Mouse (Mus musculus) hindbrain, embryonic 11.5 days (tissue): ENCODE measurements around the gene Spsb4. TPM values are rescaled to one million over a fixed set of nuclear protein-coding genes. Genes with fewer than 3 reads are reported as not detected.
A peak's percentile ranks its signal among the peaks of the same experiment; 100 is the strongest.
"Not testable (repeated sequence)": the region's sequence is repeated elsewhere in the genome, so short reads cannot be mapped to it uniquely, and the experiment has no call there.

Experiments used
- ATAC-seq: fragments of 200-750 bp; cut with Nextera tagmentation; 2 replicates; pipeline ENCODE4 v1.8.0; 2017; ENCODE audit warnings: mild to moderate bottlenecking, moderate TSS enrichment, moderate library complexity; ENCODE audit not compliant: low FRiP score
- DNase-seq: peaks from one replicate; pipeline ENCODE4 v3.0.0-alpha.2; 2015; ENCODE audit warnings: low spot score
- H3K27ac ChIP-seq: fragments of 300-500 bp; sonication (generic); 2 replicates; pipeline ENCODE4 v1.5.1; 2014; ENCODE audit warnings: mild to moderate bottlenecking, low read depth, low read length
- H3K27me3 ChIP-seq: fragments of 300-500 bp; sonication (generic); 2 replicates; pipeline ENCODE4 v1.6.1; 2014; ENCODE audit warnings: mild to moderate bottlenecking, low read length, moderate library complexity, mixed read lengths; ENCODE audit not compliant: control insufficient read depth, insufficient read depth
- H3K36me3 ChIP-seq: fragments of 300-500 bp; sonication (generic); 2 replicates; pipeline ENCODE4 v1.6.1; 2014; ENCODE audit warnings: mild to moderate bottlenecking, low read length, moderate library complexity, mixed read lengths; ENCODE audit not compliant: control insufficient read depth, insufficient read depth
- H3K4me1 ChIP-seq: fragments of 300-500 bp; sonication (generic); replicated peaks from 2 replicates; pipeline ENCODE4 v1.6.1; 2014; ENCODE audit warnings: low read length, mixed read lengths; ENCODE audit not compliant: control insufficient read depth, insufficient read depth
- H3K4me2 ChIP-seq: fragments of 300-500 bp; sonication (generic); replicated peaks from 2 replicates; pipeline ENCODE4 v1.6.1; 2014; ENCODE audit warnings: mild to moderate bottlenecking, low read depth, low read length
- H3K4me3 ChIP-seq: fragments of 300-500 bp; sonication (generic); 2 replicates; pipeline ENCODE4 v1.5.1; 2014; ENCODE audit warnings: low read depth, low read length
- H3K9ac ChIP-seq: fragments of 300-500 bp; sonication (generic); 2 replicates; pipeline ENCODE4 v1.6.1; 2014; ENCODE audit warnings: low read depth, low read length
- H3K9me3 ChIP-seq: fragments of 300-500 bp; sonication (generic); 2 replicates; pipeline ENCODE4 v1.6.1; 2016; ENCODE audit warnings: low read length; ENCODE audit not compliant: control insufficient read depth
- WGBS: fragments of 180-500 bp; shearing (Covaris S2); extraction: QIAGEN DNeasy Blood & Tissue Kit; methylation state at CpG from one replicate; pipeline ENCODE4 v1.1.7; 2014; 5-methylcytosine and 5-hydroxymethylcytosine counted together
- polyA plus RNA-seq: library from polyadenylated mRNA; unstranded; fragments of >200 nt; fragmentation: Nextera tagmentation; extraction: Ambion mirVana; gene quantifications from 2 replicates; pipeline ENCODE4 v1.2.1, GENCODE M21; 2014

Spsb4 gene
- polyA plus RNA-seq, 1 experiment from 2014 or later = 85.4 TPM

DNA sequence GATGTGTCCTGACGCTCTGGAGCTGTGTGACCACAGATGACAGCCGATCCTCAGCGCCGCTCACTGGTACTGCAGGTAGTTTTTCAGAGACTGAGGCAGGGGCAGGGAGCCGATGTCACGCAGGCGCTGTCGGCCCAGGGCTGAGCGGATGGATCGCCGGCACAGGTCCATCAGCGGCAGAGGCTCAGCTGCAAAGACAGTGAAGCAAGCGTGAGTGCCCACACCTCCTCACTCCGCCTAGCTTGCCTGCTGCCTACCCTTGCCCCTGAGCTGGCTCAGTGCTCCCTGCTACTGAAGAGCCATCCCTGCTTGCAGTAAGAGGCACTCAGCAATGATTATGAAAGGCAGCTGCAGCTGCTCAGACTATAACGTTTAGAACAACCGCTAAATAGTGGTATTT lies 74.1 kb downstream of the Spsb4 start:
- Histone ChIP-seq H3K27me3 (no peaks in the 10 kb centered on the region), H3K27ac (no peak overlapping the region), H3K4me2 (no peak overlapping the region), H3K36me3 (peaks cover 8% of the 10 kb centered on the region; the same call in 1 of the 2 replicates), H3K4me3 (no peak overlapping the region), H3K9me3 (no peaks in the 10 kb centered on the region), H3K4me1 (no peaks in the 10 kb centered on the region), H3K9ac (no peak overlapping the region)
- DNase-seq (no peak), ATAC-seq (0 out of 2 replicates have a peak, but pooled peaks have one; percentile 10)
- 78% methylated on average over 16 of the region's 16 CpGs for WGBS

DNA sequence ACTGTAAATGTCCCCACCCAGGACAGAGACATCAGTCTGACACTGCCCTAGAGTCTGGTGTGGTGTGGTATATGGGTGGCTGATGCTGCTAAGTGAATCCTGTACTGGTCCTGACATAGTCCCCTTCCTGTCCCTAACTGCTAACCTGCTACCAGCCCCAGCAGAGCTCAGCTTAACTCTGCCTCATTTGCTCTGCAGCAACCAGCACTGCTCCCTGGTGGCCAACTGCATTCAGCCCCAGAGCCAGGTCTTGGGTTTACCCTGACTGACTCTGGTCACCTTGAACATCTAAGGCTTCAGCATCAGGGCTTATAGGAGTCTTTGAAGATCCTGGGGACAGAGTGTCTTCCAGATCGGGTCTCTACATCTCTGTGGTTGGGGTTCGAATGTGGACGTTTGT lies 75.7 kb downstream of the Spsb4 start:
- Histone ChIP-seq H3K27ac (no peak overlapping the region), H3K9ac (no peak overlapping the region), H3K4me2 (no peak overlapping the region), H3K9me3 (no peaks in the 10 kb centered on the region), H3K27me3 (no peaks in the 10 kb centered on the region), H3K36me3 (peaks cover 8% of the 10 kb centered on the region), H3K4me3 (no peak overlapping the region), H3K4me1 (no peaks in the 10 kb centered on the region)
- DNase-seq (no peak), ATAC-seq (no peak)
- 92% methylated on average over 3 of the region's 3 CpGs for WGBS

DNA sequence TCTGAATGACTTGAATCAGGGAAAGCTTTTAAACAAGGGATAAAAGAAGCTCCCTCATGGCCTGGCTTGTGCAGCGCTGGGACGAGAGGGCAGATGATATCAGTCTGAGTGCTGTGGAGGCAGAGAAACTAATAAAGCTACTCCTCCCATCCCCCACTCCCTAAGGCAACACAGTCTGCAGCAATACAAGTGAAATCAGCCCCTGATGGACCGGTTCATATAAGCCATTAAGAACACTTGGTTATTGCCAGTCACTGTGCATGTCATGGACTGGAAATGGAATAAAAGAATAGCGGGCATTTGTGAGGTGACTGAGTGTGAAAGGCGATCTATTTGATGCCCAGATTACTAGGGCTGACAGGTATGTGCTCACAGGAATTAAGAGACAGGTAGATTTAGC lies 79.8 kb downstream of the Spsb4 start:
- ATAC-seq = peak; percentile 61
- Histone ChIP-seq H3K4me1 (no peaks in the 10 kb centered on the region), H3K9me3 (no peaks in the 10 kb centered on the region), H3K27ac (peak overlapping the region; percentile 4), H3K4me3 (no peak overlapping the region), H3K36me3 (peaks cover 8% of the 10 kb centered on the region), H3K27me3 (no peaks in the 10 kb centered on the region), H3K4me2 (no peak overlapping the region), H3K9ac (no peak overlapping the region)
- 70% methylated on average over 5 of the region's 5 CpGs for WGBS
- no peak for DNase-seq

DNA sequence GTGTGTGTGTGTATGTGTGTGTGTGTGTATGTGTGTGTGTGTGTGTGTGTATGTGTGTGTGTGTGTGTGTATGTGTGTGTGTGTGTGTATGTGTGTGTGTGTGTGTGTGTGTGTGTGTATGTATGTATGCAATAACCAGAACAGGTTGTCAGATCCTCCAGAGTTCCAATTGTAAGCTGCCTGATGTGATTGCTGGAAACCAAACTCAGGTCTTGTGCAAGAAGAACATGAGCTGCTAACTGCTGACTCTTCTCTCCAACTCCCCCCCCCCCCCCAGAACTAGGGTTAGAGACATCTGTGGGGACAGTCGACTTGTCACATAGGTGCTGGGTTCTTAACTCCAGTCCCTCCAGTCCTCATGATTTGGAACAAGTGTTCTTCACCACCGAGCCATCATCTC lies 82.2 kb downstream of the Spsb4 start:
- not testable (repeated sequence) for H3K4me3 ChIP-seq, H3K27ac ChIP-seq, H3K36me3 ChIP-seq, H3K4me1 ChIP-seq, H3K9me3 ChIP-seq, ATAC-seq, H3K27me3 ChIP-seq, H3K4me2 ChIP-seq, DNase-seq, H3K9ac ChIP-seq
- WGBS = 90% methylated on average over 2 of the region's 2 CpGs

DNA sequence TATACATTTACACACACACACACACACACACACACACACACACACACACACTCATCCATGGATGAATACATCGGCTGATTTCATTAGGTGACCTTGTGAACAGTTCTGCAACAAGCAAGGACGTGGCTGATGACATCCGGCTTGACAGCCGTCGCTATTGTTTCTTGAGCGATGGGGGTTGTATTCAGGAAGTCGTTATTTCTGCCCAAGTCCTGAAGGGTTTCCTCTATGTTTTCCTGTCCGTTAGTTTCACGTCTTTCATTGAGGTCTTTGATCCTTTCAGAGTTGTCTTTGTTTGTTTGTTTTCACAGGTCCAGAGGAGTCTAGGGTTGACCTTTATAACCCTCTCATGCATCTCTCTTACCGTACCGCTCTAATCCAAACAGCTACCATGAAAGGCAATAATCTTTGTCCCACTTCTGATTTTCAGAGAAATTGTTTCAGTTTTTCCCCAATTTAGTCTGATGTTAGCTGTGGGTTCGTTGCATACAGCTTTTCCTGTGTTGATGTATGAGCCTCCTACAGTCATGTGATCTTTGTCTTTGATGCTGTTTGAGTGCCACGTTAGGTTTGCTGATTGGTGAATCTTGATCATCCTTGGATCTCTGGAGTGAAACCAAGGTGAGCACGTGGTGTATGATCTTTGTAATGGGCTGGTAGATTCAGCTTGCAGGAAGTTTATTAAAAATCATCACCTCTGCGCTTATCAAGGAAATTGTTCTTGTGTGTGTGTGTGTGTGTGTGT lies 82.9 kb downstream of the Spsb4 start:
- Histone ChIP-seq H3K27me3 (no peaks in the 10 kb centered on the region), H3K4me2 (no peak overlapping the region), H3K27ac (no peak overlapping the region), H3K9ac (no peak overlapping the region), H3K9me3 (no peaks in the 10 kb centered on the region), H3K36me3 (no peaks in the 10 kb centered on the region; the same call in 1 of the 2 replicates), H3K4me1 (no peaks in the 10 kb centered on the region), H3K4me3 (no peak overlapping the region)
- WGBS = 67% methylated on average over 15 of the region's 15 CpGs
- DNase-seq = no peak
- ATAC-seq = no peak

DNA sequence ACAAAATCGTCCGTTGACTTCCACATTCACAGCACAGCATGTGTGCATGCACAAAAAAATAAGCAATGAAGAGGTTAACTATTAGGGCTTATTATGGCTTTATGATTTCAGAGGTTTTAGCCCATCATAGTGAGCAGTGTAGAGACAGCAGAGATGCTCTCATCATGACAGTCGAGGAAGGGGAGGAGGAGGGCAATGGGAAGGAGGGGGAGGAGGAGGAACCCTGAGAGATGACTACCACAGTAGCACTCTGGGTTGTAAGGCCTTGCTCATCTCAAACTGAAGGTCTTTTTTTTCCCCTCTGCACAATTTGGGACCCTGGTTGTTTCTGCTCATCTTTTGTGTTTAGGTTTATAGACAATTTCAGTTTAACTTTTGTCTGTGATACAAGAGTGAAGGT lies 83.8 kb downstream of the Spsb4 start:
- H3K9me3 ChIP-seq = no peaks in the 10 kb centered on the region
- no peaks in the 10 kb centered on the region; the same call in 1 of the 2 replicates for H3K36me3 ChIP-seq
- WGBS = 76% methylated on average over 3 of the region's 3 CpGs
- no peak overlapping the region for H3K4me2 ChIP-seq
- no peak overlapping the region for H3K27ac ChIP-seq
- ATAC-seq = no peak
- H3K27me3 ChIP-seq = no peaks in the 10 kb centered on the region
- DNase-seq = no peak
- H3K9ac ChIP-seq = no peak overlapping the region
- H3K4me1 ChIP-seq = no peaks in the 10 kb centered on the region
- no peak overlapping the region for H3K4me3 ChIP-seq

DNA sequence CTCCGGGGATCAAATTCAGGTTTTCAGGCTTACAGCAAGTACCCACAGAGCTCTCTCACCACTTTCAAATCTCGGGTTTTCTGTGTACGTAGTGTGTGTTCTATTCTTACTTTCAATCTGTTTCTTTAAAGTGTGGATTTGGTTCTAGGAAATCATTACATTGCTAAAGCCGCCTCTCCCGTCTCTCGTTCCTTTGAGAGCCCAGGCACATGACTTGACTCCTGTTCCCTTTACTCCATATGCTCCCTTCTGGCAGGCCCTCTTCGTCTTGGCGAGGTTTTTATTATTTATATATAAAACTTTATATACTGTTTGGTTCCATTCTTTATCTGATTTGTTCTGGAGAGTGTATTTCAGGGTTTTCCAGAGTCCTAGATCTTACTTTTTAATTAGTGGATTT lies 85.9 kb downstream of the Spsb4 start:
- Histone ChIP-seq H3K4me2 (no peak overlapping the region), H3K9ac (no peak overlapping the region), H3K4me3 (no peak overlapping the region), H3K36me3 (no peaks in the 10 kb centered on the region; the same call in 1 of the 2 replicates), H3K4me1 (no peaks in the 10 kb centered on the region), H3K9me3 (no peaks in the 10 kb centered on the region), H3K27me3 (no peaks in the 10 kb centered on the region), H3K27ac (no peak overlapping the region)
- 92% methylated on average over 8 of the region's 8 CpGs for WGBS
- no peak for DNase-seq
- ATAC-seq = no peak

DNA sequence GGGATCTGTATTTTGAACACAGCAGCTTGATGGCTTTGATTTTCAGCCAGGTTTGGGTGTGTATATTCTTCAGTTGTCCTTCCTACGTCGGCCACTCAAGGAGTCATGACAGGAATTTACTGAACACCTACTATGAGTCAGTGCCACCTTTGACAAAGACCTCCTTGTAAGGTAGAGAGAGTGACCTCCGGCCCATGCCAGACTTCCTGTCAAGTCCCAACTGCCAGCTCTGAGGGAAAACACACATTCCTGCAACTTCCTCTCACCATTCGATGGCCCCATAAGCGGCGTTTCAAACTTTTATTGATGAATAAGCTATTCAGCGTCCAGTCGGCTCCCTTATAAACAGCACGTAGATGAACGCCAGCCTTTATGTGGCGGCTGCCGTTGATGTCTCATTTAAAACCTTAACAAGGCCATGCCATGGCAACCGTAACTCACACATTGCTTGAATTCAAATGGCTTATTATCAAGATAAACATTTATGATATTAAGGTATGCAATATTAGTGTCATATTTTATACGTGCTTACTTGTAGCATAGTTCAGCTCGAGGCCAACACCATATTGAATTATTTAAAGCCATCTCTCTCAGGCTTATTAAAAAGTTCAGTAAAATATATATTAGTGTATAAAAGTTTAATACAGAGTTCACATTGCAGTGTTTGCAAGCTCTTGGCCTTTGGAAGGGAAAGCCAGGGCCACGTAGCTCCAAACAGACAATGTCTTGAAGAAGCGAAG lies 94.9 kb downstream of the Spsb4 start:
- 85% methylated on average over 17 of the region's 17 CpGs for WGBS
- Histone ChIP-seq H3K27me3 (no peaks in the 10 kb centered on the region), H3K27ac (no peak overlapping the region), H3K4me2 (no peak overlapping the region), H3K4me1 (no peaks in the 10 kb centered on the region), H3K4me3 (no peak overlapping the region), H3K36me3 (no peaks in the 10 kb centered on the region), H3K9ac (no peak overlapping the region), H3K9me3 (no peaks in the 10 kb centered on the region)
- no peak for ATAC-seq
- DNase-seq = no peak

DNA sequence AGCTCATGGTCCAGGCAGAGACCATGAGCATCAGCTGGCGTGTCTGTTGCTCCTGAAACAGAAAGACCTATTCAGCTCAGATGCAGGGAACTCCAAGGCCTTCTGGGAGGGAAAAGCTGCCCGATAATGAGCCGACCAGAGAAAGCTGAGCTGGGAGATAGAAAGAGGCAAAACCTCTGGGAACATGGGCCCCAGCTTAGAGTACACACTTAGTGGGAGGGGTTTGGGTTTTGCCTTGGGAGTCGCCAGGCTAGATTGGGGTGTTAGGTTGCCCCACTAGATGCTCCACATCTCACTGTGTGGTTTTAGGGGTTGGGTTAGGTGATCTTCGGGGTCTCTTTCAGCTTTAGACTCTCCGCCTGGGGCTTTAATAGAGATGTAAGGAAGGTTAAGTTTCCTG lies 95.5 kb downstream of the Spsb4 start:
- H3K27ac ChIP-seq = no peak overlapping the region
- H3K9ac ChIP-seq = no peak overlapping the region

More for the DNA sequence above, 95.5 kb downstream of the Spsb4 start:
- no peak for ATAC-seq
- Histone ChIP-seq H3K4me3 (no peak overlapping the region), H3K4me1 (no peaks in the 10 kb centered on the region), H3K27me3 (no peaks in the 10 kb centered on the region), H3K9me3 (no peaks in the 10 kb centered on the region), H3K4me2 (no peak overlapping the region), H3K36me3 (no peaks in the 10 kb centered on the region)
- 77% methylated on average over 6 of the region's 6 CpGs for WGBS
- no peak for DNase-seq
